Mouse (Mus musculus): Measurements from ENCODE around the gene Lctl. TPM values are rescaled to one million over a fixed set of nuclear protein-coding genes. Genes with fewer than 3 reads are reported as not detected.

Lctl gene
- total and polyA plus RNA-seq, 2 experiments from 2014 or later = not detected

GRCm38 (mm10) chr9:64078386-64078792 is 38.6 kb upstream of the Lctl start:
- WGBS = 52% methylated on average over 7 of the region's 7 CpGs
- no peak overlapping the region for H3K27ac ChIP-seq (ENCODE audit: low read depth, low read length)

GRCm38 (mm10) chr9:64079922-64080321 is 37.0 kb upstream of the Lctl start:
- Histone ChIP-seq H3K27ac (ENCODE audit: low read depth, low read length) (no peak overlapping the region), H3K4me2 (ENCODE audit: low read depth) (no peak overlapping the region), H3K9me3 (ENCODE audit: low read length) (no peaks in the 10 kb centered on the region), H3K9ac (no peak overlapping the region), H3K36me3 (ENCODE audit: insufficient read depth) (no peaks in the 10 kb centered on the region), H3K4me3 (ENCODE audit: low read depth, low read length) (no peak overlapping the region), H3K4me1 (ENCODE audit: insufficient read depth) (0 out of 2 replicates have a peak, but pooled peaks cover 4% of the 10 kb centered on the region), H3K27me3 (ENCODE audit: insufficient read depth, low read length) (peaks cover 10% of the 10 kb centered on the region)
- DNase-seq (no peak), ATAC-seq (no peak)
- no peak for TF ChIP-seq CTCF (IDR thresholded peaks at IDR 0.05; ENCODE audit: low read depth)
- WGBS = 84% methylated on average over 6 of the region's 6 CpGs

More at GRCm38 (mm10) chr9:64078386-64078792, 38.6 kb upstream of the Lctl start:
- H3K4me3 ChIP-seq (ENCODE audit: low read depth, low read length) = no peak overlapping the region
- ATAC-seq (no peak), DNase-seq (no peak)
- no peak overlapping the region for H3K4me2 ChIP-seq (ENCODE audit: low read depth)
- no peak overlapping the region for H3K9ac ChIP-seq
- H3K9me3 ChIP-seq (ENCODE audit: low read length) = no peaks in the 10 kb centered on the region
- H3K36me3 ChIP-seq (ENCODE audit: insufficient read depth) = no peaks in the 10 kb centered on the region
- H3K4me1 ChIP-seq (ENCODE audit: insufficient read depth) = no peaks in the 10 kb centered on the region
- peaks cover 2% of the 10 kb centered on the region; the same call in 1 of the 2 replicates for H3K27me3 ChIP-seq (ENCODE audit: insufficient read depth, low read length)
- no peak for TF ChIP-seq CTCF (IDR thresholded peaks at IDR 0.05; ENCODE audit: low read depth)

DNA sequence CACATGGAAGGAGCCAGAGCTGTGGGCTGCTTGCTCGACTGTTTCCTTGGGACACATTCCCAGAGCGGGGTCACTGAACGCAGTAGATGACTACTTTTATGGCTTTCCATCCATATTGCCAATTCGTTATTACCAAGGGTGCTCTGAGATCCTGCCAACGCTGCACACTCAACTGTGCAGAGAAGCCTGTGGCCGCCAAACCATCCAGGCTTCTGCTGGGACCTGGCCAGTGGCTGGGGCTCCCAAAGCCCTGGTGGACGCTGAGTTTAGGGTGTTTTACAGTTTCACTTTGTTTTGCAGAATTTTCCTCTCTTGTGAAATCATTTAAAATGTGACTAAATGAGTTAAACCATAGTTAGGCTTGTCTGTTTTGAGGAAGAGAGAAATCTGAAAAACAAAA is 32.7 kb upstream of the Lctl start:
- Histone ChIP-seq H3K9ac (peak overlapping the region; percentile 56; the same call in 1 of the 2 replicates), H3K36me3 (ENCODE audit: insufficient read depth) (no peaks in the 10 kb centered on the region), H3K9me3 (ENCODE audit: low read length) (no peaks in the 10 kb centered on the region), H3K27me3 (ENCODE audit: insufficient read depth, low read length) (peaks cover 10% of the 10 kb centered on the region), H3K4me3 (ENCODE audit: low read depth, low read length) (peak overlapping the region; percentile 36), H3K4me2 (ENCODE audit: low read depth) (peak overlapping the region; percentile 94), H3K27ac (ENCODE audit: low read depth, low read length) (no peak overlapping the region), H3K4me1 (ENCODE audit: insufficient read depth) (0 out of 2 replicates have a peak, but pooled peaks cover 5% of the 10 kb centered on the region)
- 38% methylated on average over 7 of the region's 7 CpGs for WGBS
- ATAC-seq = no peak
- no peak for DNase-seq
- TF ChIP-seq CTCF (IDR thresholded peaks at IDR 0.05; ENCODE audit: low read depth) = no peak

DNA sequence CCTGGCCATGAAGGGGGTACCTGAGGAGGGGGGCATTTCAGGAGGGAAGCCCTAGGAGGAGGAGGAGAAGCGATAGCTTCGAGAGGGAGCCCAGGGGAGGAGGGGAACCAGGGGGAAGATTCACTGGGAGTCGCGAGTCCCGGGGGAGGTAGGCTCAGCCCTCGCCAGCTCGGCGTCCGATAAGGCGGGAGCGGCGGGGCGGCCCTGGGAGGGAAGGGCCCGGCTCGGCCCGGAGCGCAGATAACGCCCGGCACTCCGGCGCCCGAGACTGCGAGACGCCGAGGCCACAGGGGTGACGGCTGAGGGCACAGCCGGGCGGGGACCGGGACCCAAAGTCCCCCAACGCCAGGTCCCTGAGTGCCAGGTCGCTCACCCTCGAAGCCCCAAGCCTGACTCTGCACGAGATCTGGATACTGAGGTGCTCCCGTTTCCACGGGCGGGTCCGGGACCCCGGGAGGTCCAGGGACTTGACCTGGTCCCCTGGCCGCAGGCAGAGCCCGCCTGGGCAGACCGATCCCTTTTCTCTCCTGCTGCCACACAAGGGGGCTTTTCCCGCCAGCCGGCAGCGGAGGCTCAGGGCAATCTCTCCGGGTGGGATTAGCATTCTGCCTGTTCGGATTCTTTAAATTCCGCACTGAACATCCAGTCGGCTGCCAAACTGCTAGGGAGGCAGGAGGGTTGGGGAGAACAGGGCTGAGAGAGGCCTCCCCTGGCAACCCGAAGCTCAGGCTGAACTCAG is 32.1 kb upstream of the Lctl start:
- Histone ChIP-seq H3K4me1 (ENCODE audit: insufficient read depth) (0 out of 2 replicates have a peak, but pooled peaks cover 5% of the 10 kb centered on the region), H3K9ac (peak overlapping the region; percentile 56), H3K36me3 (ENCODE audit: insufficient read depth) (no peaks in the 10 kb centered on the region), H3K27me3 (ENCODE audit: insufficient read depth, low read length) (peaks cover 10% of the 10 kb centered on the region), H3K4me2 (ENCODE audit: low read depth) (peak overlapping the region; percentile 94), H3K27ac (ENCODE audit: low read depth, low read length) (no peak overlapping the region), H3K4me3 (ENCODE audit: low read depth, low read length) (peak overlapping the region; percentile 36), H3K9me3 (ENCODE audit: low read length) (no peaks in the 10 kb centered on the region)
- ATAC-seq (peak; percentile 38; the same call in 1 of the 2 replicates), DNase-seq (peak; percentile 52)
- WGBS = 1% methylated on average over 48 of the region's 49 CpGs
- TF ChIP-seq CTCF (IDR thresholded peaks at IDR 0.05; ENCODE audit: low read depth) = no peak

- Histone ChIP-seq H3K4me1 (ENCODE audit: insufficient read depth) (0 out of 2 replicates have a peak, but pooled peaks cover 5% of the 10 kb centered on the region), H3K4me3 (ENCODE audit: low read depth, low read length) (no peak overlapping the region), H3K4me2 (ENCODE audit: low read depth) (no peak overlapping the region), H3K27ac (ENCODE audit: low read depth, low read length) (no peak overlapping the region), H3K36me3 (ENCODE audit: insufficient read depth) (no peaks in the 10 kb centered on the region), H3K27me3 (ENCODE audit: insufficient read depth, low read length) (peaks cover 10% of the 10 kb centered on the region), H3K9ac (no peak overlapping the region), H3K9me3 (ENCODE audit: low read length) (no peaks in the 10 kb centered on the region)
- ATAC-seq (no peak), DNase-seq (no peak)
- TF ChIP-seq CTCF (IDR thresholded peaks at IDR 0.05; ENCODE audit: low read depth) = no peak
- 76% methylated on average over 2 of the region's 2 CpGs for WGBS
These were observed 31.0 kb upstream of the Lctl start for GRCm38 (mm10) chr9:64085976-64086375.

DNA sequence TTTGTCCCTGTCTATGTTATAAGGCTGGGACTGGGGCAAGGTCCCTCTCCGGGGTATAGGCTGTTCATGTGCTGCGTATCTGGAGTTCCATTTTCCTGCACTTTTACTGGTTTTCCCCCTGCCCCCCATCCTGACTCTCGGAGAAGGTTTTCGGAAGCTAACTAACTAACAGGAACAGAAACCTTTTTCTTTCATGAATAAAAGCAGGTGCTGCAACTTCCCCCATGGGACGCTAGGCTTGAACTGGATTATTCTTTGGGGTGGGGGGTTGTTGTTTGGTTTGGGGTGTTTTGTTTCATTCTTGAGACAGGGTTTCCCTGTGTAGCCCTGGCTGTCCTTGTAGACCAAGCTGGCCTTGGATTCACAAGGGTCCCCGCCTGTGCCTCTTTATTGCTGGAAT is 30.4 kb upstream of the Lctl start:
- Histone ChIP-seq H3K9me3 (ENCODE audit: low read length) (no peaks in the 10 kb centered on the region), H3K36me3 (ENCODE audit: insufficient read depth) (no peaks in the 10 kb centered on the region), H3K4me3 (ENCODE audit: low read depth, low read length) (no peak overlapping the region), H3K27me3 (ENCODE audit: insufficient read depth, low read length) (peaks cover 10% of the 10 kb centered on the region), H3K9ac (no peak overlapping the region), H3K4me2 (ENCODE audit: low read depth) (no peak overlapping the region), H3K27ac (ENCODE audit: low read depth, low read length) (no peak overlapping the region), H3K4me1 (ENCODE audit: insufficient read depth) (0 out of 2 replicates have a peak, but pooled peaks cover 5% of the 10 kb centered on the region)
- no peak for TF ChIP-seq CTCF (IDR thresholded peaks at IDR 0.05; ENCODE audit: low read depth)
- DNase-seq (no peak), ATAC-seq (no peak)
- 82% methylated on average over 6 of the region's 6 CpGs for WGBS

Data from forebrain, postnatal 0 days (tissue).